Mouse (Mus musculus): ENCODE results near the gene Gm19668. TPM values are rescaled to one million over a fixed set of nuclear protein-coding genes. Genes with fewer than 3 reads are reported as not detected.

Gm19668 gene
- polyA plus RNA-seq (2017; shearing (Covaris generic)), result not detected

DNA sequence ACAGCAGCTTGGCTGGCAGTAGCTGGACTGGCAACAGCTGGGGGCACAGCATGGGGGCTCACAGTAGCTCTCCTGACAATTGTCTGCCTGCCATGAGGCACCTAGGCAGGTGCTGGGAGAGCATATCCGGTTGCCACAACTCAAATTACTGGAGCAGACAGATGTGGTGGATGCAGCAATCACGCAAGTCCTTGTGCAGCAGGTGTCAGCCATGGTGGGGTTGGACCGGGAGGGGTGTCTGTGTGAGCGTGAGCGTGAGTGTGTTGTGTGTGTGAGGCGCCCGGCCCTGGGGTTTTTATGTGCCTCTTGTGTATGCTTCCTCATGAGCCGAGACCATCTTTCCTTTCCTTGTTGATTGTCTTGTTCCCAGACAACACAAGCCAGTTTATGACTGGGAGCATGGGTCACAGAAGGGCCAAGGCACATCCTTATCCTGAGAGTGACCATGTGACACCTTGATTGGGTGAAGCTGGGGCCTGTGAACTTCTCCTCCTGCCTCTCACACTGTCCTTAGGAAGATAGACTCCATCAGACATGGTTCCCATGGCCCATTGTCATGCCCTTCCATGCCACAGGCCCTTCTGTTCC lies at the start of gene Gm19668:
Gm19668 (minus strand) TSS at position 213 of the 588 bp plus-strand sequence.

DNA sequence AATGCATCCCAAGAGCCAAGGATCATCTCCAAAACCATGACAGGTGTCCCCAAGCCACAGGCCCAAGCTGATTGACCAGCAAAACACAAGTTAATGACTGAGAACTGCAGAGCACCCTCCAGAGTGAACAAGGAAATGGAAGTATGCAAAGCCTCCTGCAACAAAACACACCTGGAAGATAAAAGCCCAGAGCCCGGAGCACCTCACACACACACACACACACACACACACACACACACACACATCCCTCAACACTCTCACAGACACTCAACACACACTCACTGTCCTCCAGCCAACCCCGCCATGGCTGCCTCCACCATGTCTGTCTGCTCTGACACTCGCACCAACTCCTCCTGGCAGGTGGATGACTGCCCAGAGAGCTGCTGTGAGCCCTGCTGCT lies 47.6 kb upstream of the Gm19668 start, which contains the start of gene Gm36176:
Gm36176 (plus strand) TSS at position 301 of the 400 bp plus-strand sequence.

DNA sequence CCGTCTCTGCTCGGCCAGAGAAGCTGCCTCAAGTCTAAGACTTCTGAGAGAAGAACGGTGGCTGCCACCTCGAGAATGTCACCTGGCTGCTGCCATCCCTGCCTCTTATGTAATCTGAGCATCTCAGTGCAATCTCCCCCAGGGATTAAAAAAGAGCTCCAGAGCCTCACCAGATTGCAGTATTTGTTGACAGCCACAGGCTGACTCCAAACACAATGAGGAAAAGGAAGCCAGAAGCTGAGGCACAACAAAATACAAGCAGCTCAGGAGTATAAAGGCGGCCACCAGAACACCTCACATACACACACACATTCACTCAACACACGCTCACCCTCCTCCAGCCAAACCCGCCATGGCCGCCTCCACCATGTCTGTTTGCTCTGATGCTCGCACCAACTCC lies 36.7 kb upstream of the Gm19668 start, which contains the start of gene Krtap10-10:
Krtap10-10 (plus strand) TSS at position 301 of the 400 bp plus-strand sequence.

DNA sequence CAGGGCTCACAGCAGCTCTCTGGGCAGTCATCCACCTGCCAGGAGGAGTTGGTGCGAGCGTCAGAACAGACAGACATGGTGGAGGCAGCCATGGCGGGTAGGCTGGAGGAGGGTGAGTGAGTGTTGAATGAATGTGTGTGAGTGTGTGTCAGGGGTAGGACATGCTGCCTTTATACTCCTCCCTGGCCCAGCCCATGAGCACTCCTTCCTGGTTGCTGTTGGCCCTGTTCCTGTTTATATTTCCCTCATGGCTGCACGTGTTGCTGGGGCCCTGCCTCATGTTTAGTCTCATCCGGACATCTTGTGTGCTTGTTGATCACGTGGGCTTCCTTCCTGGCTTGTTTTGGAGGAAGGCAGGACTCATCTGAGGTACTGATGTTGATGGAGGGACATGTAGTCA lies 28.0 kb upstream of the Gm19668 start, which contains the start of gene Krtap10-4:
Krtap10-4 (minus strand) TSS at position 145 of the 400 bp plus-strand sequence.

DNA sequence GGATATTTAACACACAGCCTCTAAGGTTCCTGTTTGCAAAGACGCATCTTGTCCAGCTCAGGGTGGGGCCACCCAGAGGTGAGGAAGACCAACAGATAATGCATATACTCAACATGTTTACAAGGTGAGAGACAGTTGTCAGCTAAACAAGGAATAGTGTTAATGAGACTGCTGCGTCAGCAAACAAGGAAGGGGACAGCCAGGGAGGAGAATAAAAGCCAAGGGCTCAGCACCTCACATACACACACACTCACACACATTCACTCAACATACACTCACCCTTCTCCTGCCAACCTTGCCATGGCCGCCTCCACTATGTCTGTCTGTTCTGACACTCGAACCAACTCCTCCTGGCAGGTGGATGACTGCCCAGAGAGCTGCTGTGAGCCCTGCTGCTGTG lies 15.4 kb upstream of the Gm19668 start, which contains the start of gene Gm2696:
Gm2696 (plus strand) TSS at position 301 of the 400 bp plus-strand sequence.

DNA sequence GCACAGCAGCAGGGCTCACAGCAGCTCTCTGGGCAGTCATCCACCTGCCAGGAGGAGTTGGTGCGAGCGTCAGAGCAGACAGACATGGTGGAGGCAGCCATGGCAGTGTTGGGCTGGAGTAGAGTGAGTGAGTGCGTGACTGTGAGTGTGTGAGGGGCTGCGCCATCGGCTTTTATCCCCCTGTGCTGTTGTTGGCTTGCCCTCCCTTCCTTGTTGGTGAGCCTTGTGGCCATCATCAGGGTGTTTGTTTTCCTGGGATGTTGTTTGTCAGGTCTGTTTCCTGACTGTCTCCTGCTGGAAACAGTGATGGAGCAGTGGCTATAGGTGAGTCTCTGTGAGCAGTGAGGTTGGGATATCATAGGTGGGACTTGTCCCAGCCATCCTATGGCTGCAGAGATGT lies 12.8 kb upstream of the Gm19668 start, which contains the start of gene Gm9507:
Gm9507 (minus strand) TSS at position 101 of the 400 bp plus-strand sequence.

DNA sequence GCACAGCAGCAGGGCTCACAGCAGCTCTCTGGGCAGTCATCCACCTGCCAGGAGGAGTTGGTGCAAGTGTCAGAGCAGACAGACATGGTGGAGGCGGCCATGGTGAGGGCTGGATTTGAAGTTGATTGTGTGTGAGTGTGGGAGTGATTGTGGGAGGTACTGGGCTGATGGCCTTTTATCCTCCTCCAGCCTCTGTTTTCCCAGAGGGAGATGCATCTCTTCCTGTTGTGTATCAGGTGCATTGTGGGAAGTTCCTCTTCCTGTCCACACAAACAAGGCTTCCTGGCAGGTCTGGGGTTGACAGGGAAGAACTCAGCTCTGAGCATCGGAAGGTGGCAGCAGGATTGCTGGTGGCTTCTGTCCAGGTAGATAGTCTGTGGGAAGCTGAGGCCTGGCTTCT lies 4.0 kb downstream of the Gm19668 start, which contains the start of gene Gm9639:
Gm9639 (minus strand) TSS at position 101 of the 400 bp plus-strand sequence.

DNA sequence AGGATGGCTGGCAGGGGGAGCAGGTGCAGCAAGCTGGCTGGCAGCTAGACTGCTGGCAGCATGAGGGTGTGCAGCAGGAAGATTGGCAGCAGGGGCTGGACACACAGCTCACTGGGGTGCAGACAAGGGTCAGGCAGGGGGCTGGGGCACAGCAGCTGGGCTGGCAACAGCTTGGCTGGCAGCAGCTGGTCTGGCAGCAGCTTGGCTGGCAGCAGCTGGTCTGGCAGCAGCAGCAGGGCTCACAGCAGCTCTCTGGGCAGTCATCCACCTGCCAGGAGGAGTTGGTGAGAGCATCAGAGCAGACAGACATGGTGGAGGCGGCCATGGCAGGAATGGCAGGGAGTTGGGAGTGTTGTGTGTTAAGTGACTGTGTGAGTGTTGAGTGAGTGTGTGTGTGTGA lies 11.1 kb downstream of the Gm19668 start, which contains the start of gene Gm7137:
Gm7137 (minus strand) TSS at position 325 of the 400 bp plus-strand sequence.

DNA sequence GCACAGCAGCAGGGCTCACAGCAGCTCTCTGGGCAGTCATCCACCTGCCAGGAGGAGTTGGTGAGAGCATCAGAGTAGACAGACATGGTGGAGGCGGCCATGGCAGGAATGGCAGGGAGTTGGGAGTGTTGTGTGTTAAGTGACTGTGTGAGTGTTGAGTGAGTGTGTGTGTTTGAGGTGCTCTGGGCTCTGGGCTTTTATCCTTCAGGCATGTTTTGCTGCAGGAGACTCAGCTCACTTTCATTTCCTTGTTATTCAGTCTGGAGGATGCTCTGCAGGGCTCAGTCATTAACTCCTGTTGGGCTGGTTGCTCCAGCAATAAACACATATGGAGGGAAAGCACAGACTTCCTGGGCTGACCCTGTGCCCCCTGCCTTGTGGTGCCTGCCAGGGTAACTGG lies 16.5 kb downstream of the Gm19668 start, which contains the start of gene Gm3250:
Gm3250 (minus strand) TSS at position 101 of the 400 bp plus-strand sequence.

DNA sequence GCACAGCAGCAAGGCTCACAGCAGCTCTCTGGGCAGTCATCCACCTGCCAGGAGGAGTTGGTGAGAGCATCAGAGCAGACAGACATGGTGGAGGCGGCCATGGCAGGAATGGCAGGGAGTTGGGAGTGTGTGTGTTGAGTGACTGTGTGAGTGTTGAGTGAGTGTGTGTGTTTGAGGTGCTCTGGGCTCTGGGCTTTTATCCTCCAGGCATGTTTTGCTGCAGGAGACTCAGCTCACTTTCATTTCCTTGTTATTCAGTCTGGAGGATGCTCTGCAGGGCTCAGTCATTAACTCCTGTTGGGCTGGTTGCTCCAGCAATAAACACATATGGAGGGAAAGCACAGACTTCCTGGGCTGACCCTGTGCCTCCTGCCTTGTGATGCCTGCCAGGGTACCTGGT lies 22.1 kb downstream of the Gm19668 start, which contains the start of gene Gm7138:
Gm7138 (minus strand) TSS at position 101 of the 400 bp plus-strand sequence.

DNA sequence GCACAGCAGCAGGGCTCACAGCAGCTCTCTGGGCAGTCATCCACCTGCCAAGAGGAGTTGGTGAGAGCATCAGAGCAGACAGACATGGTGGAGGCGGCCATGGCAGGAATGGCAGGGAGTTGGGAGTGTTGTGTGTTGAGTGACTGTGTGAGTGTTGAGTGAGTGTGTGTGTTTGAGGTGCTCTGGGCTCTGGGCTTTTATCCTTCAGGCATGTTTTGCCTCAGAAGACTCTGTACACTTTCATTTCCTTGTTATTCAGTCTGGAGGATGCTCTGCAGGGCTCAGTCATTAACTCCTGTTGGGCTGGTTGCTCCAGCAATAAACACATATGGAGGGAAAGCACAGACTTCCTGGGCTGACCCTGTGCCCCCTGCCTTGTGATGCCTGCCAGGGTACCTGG lies 27.7 kb downstream of the Gm19668 start, which contains the start of gene Gm3238:
Gm3238 (minus strand) TSS at position 101 of the 400 bp plus-strand sequence.

DNA sequence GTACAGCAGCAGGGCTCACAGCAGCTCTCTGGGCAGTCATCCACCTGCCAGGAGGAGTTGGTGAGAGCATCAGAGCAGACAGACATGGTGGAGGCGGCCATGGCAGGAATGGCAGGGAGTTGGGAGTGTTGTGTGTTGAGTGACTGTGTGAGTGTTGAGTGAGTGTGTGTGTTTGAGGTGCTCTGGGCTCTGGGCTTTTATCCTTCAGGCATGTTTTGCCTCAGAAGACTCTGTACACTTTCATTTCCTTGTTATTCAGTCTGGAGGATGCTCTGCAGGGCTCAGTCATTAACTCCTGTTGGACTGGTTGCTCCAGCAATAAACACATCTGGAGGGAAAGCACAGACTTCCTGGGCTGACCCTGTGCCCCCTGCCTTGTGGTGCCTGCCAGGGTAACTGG lies 39.4 kb downstream of the Gm19668 start, which contains the start of gene Gm3233:
Gm3233 (minus strand) TSS at position 101 of the 400 bp plus-strand sequence.

DNA sequence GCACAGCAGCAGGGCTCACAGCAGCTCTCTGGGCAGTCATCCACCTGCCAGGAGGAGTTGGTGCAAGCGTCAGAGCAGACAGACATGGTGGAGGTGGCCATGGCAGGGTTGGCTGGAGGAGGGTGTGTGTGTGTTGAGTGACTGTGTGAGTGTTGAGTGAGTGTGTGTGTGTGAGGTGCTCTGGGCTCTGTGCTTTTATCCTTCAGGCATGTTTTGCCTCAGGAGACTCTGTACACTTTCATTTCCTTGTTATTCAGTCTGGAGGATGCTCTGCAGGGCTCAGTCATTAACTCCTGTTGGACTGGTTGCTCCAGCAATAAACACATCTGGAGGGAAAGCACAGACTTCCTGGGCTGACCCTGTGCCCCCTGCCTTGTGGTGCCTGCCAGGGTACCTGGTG lies 47.7 kb downstream of the Gm19668 start, which contains the start of gene Gm9736:
Gm9736 (minus strand) TSS at position 101 of the 400 bp plus-strand sequence.

Other genes starting within 250 kb of the Gm19668 start
- gene Pttg1ip, start 217.4 kb downstream of the Gm19668 start, polyA plus RNA-seq (2017; shearing (Covaris generic)), result 10 to 100 TPM; 80.5 to 89.8 TPM
- gene Sumo3, start 193.0 kb downstream of the Gm19668 start, polyA plus RNA-seq (2017; shearing (Covaris generic)), result 100 to 1,000 TPM; 101 to 149 TPM
- not detected for gene Gm49325, start 192.9 kb downstream of the Gm19668 start, polyA plus RNA-seq (2017; shearing (Covaris generic))
- 10 to 100 TPM; 44.2 to 47.5 TPM for gene Ube2g2, start 176.9 kb downstream of the Gm19668 start, polyA plus RNA-seq (2017; shearing (Covaris generic))
- gene Tspear, start 112.6 kb downstream of the Gm19668 start, polyA plus RNA-seq (2017; shearing (Covaris generic)), result under 1 TPM; 0.29 to 0.33 TPM
- gene Gm19402, start 108.4 kb downstream of the Gm19668 start, polyA plus RNA-seq (2017; shearing (Covaris generic)), result not detected
- gene Gm9508, start 101.9 kb downstream of the Gm19668 start, polyA plus RNA-seq (2017; shearing (Covaris generic)), result not detected
- gene Gm10272, start 92.5 kb downstream of the Gm19668 start, polyA plus RNA-seq (2017; shearing (Covaris generic)), result not detected
- gene Gm10024, start 87.7 kb downstream of the Gm19668 start, polyA plus RNA-seq (2017; shearing (Covaris generic)), result under 1 TPM in 1 of 2 experiments, not detected in 1; 0.65 TPM
- gene Gm10142, start 83.3 kb downstream of the Gm19668 start, polyA plus RNA-seq (2017; shearing (Covaris generic)), result not detected
- gene Krtap12-1, start 78.5 kb downstream of the Gm19668 start, polyA plus RNA-seq (2017; shearing (Covaris generic)), result not detected
- not detected for gene Gm10100, start 72.6 kb downstream of the Gm19668 start, polyA plus RNA-seq (2017; shearing (Covaris generic))
- not detected for gene Gm18596, start 56.5 kb downstream of the Gm19668 start, polyA plus RNA-seq (2017; shearing (Covaris generic))
- gene Gm9736, start 47.8 kb downstream of the Gm19668 start, polyA plus RNA-seq (2017; shearing (Covaris generic)), result not detected
- gene Gm3233, start 39.5 kb downstream of the Gm19668 start, polyA plus RNA-seq (2017; shearing (Covaris generic)), result not detected
- not detected for gene Gm3238, start 27.8 kb downstream of the Gm19668 start, polyA plus RNA-seq (2017; shearing (Covaris generic))
- not detected for gene Gm7138, start 22.2 kb downstream of the Gm19668 start, polyA plus RNA-seq (2017; shearing (Covaris generic))
- not detected for gene Gm3250, start 16.6 kb downstream of the Gm19668 start, polyA plus RNA-seq (2017; shearing (Covaris generic))
- gene Gm7137, start 10.9 kb downstream of the Gm19668 start, polyA plus RNA-seq (2017; shearing (Covaris generic)), result not detected
- gene Gm9639, start 4.1 kb downstream of the Gm19668 start, polyA plus RNA-seq (2017; shearing (Covaris generic)), result not detected
- gene Gm9507, start 12.7 kb upstream of the Gm19668 start, polyA plus RNA-seq (2017; shearing (Covaris generic)), result not detected
- gene Gm2696, start 15.5 kb upstream of the Gm19668 start, polyA plus RNA-seq (2017; shearing (Covaris generic)), result not detected
- under 1 TPM in 1 of 2 experiments, not detected in 1; 0.21 TPM for gene Krtap10-4, start 28.0 kb upstream of the Gm19668 start, polyA plus RNA-seq (2017; shearing (Covaris generic))
- not detected for gene Krtap10-10, start 36.8 kb upstream of the Gm19668 start, polyA plus RNA-seq (2017; shearing (Covaris generic))
- gene Gm36176, start 47.7 kb upstream of the Gm19668 start, polyA plus RNA-seq (2017; shearing (Covaris generic)), result not detected
- gene Gm10318, start 53.7 kb upstream of the Gm19668 start, polyA plus RNA-seq (2017; shearing (Covaris generic)), result not detected
- gene Gm3285, start 62.8 kb upstream of the Gm19668 start, polyA plus RNA-seq (2017; shearing (Covaris generic)), result not detected
- under 1 TPM in 1 of 2 experiments, not detected in 1; 0.22 TPM for gene Lrrc3, start 103.4 kb upstream of the Gm19668 start, polyA plus RNA-seq (2017; shearing (Covaris generic))
- 1 to 10 TPM; 1.2 to 1.7 TPM for gene Trpm2, start 171.4 kb upstream of the Gm19668 start, polyA plus RNA-seq (2017; shearing (Covaris generic))
- 10 to 100 TPM in 1 of 2 experiments, 1 to 10 TPM in 1; 5.0 to 11.3 TPM for gene 1810043G02Rik, start 179.4 kb upstream of the Gm19668 start, polyA plus RNA-seq (2017; shearing (Covaris generic))
- 10 to 100 TPM; 53.8 to 58.8 TPM for gene Pfkl, start 210.9 kb upstream of the Gm19668 start, polyA plus RNA-seq (2017; shearing (Covaris generic))
- under 1 TPM in 1 of 2 experiments, not detected in 1; 0.20 TPM for gene Dnmt3l, start 242.8 kb upstream of the Gm19668 start, polyA plus RNA-seq (2017; shearing (Covaris generic))
- gene Aire, start 244.5 kb upstream of the Gm19668 start, polyA plus RNA-seq (2017; shearing (Covaris generic)), result 1 to 10 TPM in 1 of 2 experiments, under 1 TPM in 1; 0.21 to 1.5 TPM

Measured in activated CD4-positive, CD25-positive, alpha-beta regulatory T cell (primary cell).